ENCODE assay signal across 19 mouse cellular contexts in the genomic region with DNA sequence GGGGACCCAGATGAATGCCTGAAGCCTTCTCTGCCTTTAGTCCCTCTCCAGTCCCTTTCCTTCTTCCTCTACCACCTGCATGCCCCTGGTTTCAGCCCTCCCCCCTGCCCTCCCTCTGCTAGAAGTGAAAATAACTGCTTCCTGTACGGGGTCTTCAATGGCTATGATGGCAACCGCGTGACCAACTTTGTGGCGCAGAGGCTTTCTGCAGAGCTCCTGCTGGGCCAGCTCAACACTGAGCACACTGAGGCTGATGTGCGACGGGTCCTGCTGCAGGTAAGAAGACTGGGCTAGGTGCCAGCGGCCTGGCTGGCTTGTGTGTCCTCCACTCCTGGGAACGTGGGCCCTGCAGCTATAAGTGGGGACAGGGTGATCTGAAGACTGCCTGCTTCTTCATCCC. TPM values are rescaled to one million over a fixed set of nuclear protein-coding genes. Genes with fewer than 3 reads are reported as not detected.
DNase-seq lines count a peak whose midpoint lies in the region; ATAC-seq and TF ChIP-seq lines count a peak whose summit lies in the region.
"Had no signal": no experiment of that assay in that cellular context is flagged by ENCODE, and none has a peak within 500 bp of the region (broad histone marks: within the 10 kb centered on the region; RNA-seq: fewer than 3 reads in every experiment).

No protein-coding gene starts in this region.

- peaks cover 23% of the 10 kb centered on the region for H3K36me3 ChIP-seq in heart, embryonic 16.5 days (ENCODE audit: control insufficient read depth, insufficient read depth)
- H3K36me3 ChIP-seq in forebrain, embryonic 14.5 days (ENCODE audit: control insufficient read depth, insufficient read depth, low read length): peaks cover 62% of the 10 kb centered on the region
- peaks cover 32% of the 10 kb centered on the region for H3K36me3 ChIP-seq in midbrain, postnatal 0 days (ENCODE audit: insufficient read depth, low read length)

- 61% methylated on average over 8 of the region's 8 CpGs for WGBS in heart, embryonic 16.5 days
- 79% methylated on average over 8 of the region's 8 CpGs for WGBS in forebrain, embryonic 14.5 days
- 85% methylated on average over 8 of the region's 8 CpGs for WGBS in midbrain, postnatal 0 days

- no peak overlapping the region for H3K4me2 ChIP-seq in heart, embryonic 16.5 days (ENCODE audit: low read depth, low read length)
- no peak overlapping the region for H3K4me2 ChIP-seq in forebrain, embryonic 14.5 days (ENCODE audit: low read length)
- no peak overlapping the region for H3K4me2 ChIP-seq in midbrain, postnatal 0 days (ENCODE audit: low read depth, low read length, poor library complexity, severe bottlenecking)
- H3K4me2 ChIP-seq: forebrain, embryonic 12.5 days; neural tube, embryonic 13.5 days had no signal

- no peak overlapping the region; the same call in 1 of the 2 replicates for H3K27ac ChIP-seq in heart, embryonic 16.5 days (ENCODE audit: low read length)
- no peak overlapping the region for H3K27ac ChIP-seq in forebrain, embryonic 14.5 days (ENCODE audit: low read depth, low read length)
- no peak overlapping the region for H3K27ac ChIP-seq in midbrain, postnatal 0 days (ENCODE audit: low read depth, low read length)
- H3K27ac ChIP-seq: forebrain, embryonic 12.5 days; heart, embryonic 10.5 days; hindbrain, postnatal 0 days; neural tube, embryonic 13.5 days had no signal

- no peaks in the 10 kb centered on the region for H3K27me3 ChIP-seq in heart, embryonic 16.5 days (ENCODE audit: control insufficient read depth, insufficient read depth, low read length)
- no peaks in the 10 kb centered on the region for H3K27me3 ChIP-seq in forebrain, embryonic 14.5 days (replicated peaks; ENCODE audit: control insufficient read depth, insufficient read depth, low read length)
- no peaks in the 10 kb centered on the region for H3K27me3 ChIP-seq in midbrain, postnatal 0 days (ENCODE audit: insufficient read depth, low read length)
- H3K27me3 ChIP-seq: forebrain, embryonic 12.5 days; neural tube, embryonic 13.5 days had no signal

- no peaks in the 10 kb centered on the region for H3K9me3 ChIP-seq in heart, embryonic 16.5 days (replicated peaks; ENCODE audit: control insufficient read depth, low read length)
- H3K9me3 ChIP-seq in forebrain, embryonic 14.5 days (replicated peaks; ENCODE audit: control insufficient read depth, low read length): no peaks in the 10 kb centered on the region
- H3K9me3 ChIP-seq in midbrain, postnatal 0 days (ENCODE audit: low read length): no peaks in the 10 kb centered on the region
- H3K9me3 ChIP-seq: forebrain, embryonic 12.5 days; G1E; heart, embryonic 10.5 days; neural tube, embryonic 13.5 days had no signal

- H3K9ac ChIP-seq in heart, embryonic 16.5 days (ENCODE audit: low read length): 0 out of 2 replicates have a peak overlapping the region, but pooled peaks have one; percentile 3
- no peak overlapping the region for H3K9ac ChIP-seq in forebrain, embryonic 14.5 days (ENCODE audit: low read length)
- no peak overlapping the region for H3K9ac ChIP-seq in midbrain, postnatal 0 days (replicated peaks; ENCODE audit: low read length, poor library complexity, severe bottlenecking)
- H3K9ac ChIP-seq: forebrain, embryonic 12.5 days; liver, postnatal 0 days; neural tube, embryonic 13.5 days had no signal

- intact Hi-C loops in heart, postnatal 36 days (cut with DNase I): no loop called here

- peaks cover 30% of the 10 kb centered on the region for H3K4me1 ChIP-seq in heart, embryonic 16.5 days (ENCODE audit: control insufficient read depth, insufficient read depth, low read length)
- no peaks in the 10 kb centered on the region for H3K4me1 ChIP-seq in forebrain, embryonic 14.5 days (ENCODE audit: control insufficient read depth, insufficient read depth, low read length)
- no peaks in the 10 kb centered on the region for H3K4me1 ChIP-seq in midbrain, postnatal 0 days (ENCODE audit: insufficient read depth, low read length)
- H3K4me1 ChIP-seq: forebrain, embryonic 12.5 days had no signal

- no peak for ATAC-seq in CD4-positive, CD25-positive, alpha-beta regulatory T cell, adult 4 months
- no peak for ATAC-seq in heart, embryonic 16.5 days (replicated peaks; ENCODE audit: extremely low read depth, insufficient read depth, low FRiP score)
- no peak for ATAC-seq in forebrain, embryonic 14.5 days
- ATAC-seq in midbrain, postnatal 0 days (ENCODE audit: low FRiP score): no peak
- ATAC-seq: hindbrain, postnatal 0 days; intestine, postnatal 0 days; liver, postnatal 0 days had no signal

- TF ChIP-seq CTCF in midbrain, postnatal 0 days (IDR thresholded peaks at IDR 0.05): no peak

- H3K4me3 ChIP-seq in heart, embryonic 16.5 days (ENCODE audit: low read length): no peak overlapping the region
- H3K4me3 ChIP-seq in forebrain, embryonic 14.5 days (ENCODE audit: low read depth, low read length): no peak overlapping the region
- H3K4me3 ChIP-seq in midbrain, postnatal 0 days (ENCODE audit: low read depth, low read length): no peak overlapping the region
- H3K4me3 ChIP-seq: forebrain, embryonic 12.5 days; heart, embryonic 10.5 days; neural tube, embryonic 13.5 days had no signal

- DNase-seq in CD4-positive, CD25-positive, alpha-beta regulatory T cell, adult 2 months (ENCODE audit: low read depth, low spot score): peak; percentile 12
- no peak for DNase-seq in heart, postnatal 36 days
- DNase-seq in T-cell, adult 2 months (ENCODE audit: low spot score): peak; percentile 19
- peak; percentile 44 to 47 for DNase-seq in thymus, postnatal 10 days (ENCODE audit: low spot score in 2 of 2)
- no peak for DNase-seq in forebrain, embryonic 14.5 days (ENCODE audit: low spot score)
- DNase-seq in midbrain, postnatal 0 days (ENCODE audit: low spot score): no peak
- DNase-seq: adrenal gland, postnatal 14 days; gastrocnemius, postnatal 25 days; heart, postnatal 14 days; liver, postnatal 0 days; lung, postnatal 4 days had no signal

RNA-seq across cellular contexts. Expression of a gene that starts 15.6 kb away (rescaled TPM):
- polyA plus RNA-seq in CD4-positive, CD25-positive, alpha-beta regulatory T cell, adult 4 months (2017; shearing (Covaris generic)): 10 to 100 TPM; 12.0 to 39.6 TPM
- polyA plus RNA-seq in heart, embryonic 16.5 days (2015; fragmentation: Nextera tagmentation; extraction: Ambion mirVana): 29.9 and 33.4 TPM in 2 replicates
- total RNA-seq in heart, postnatal 36 days (2021): 10 to 100 TPM; 23.4 to 23.8 TPM
- polyA plus RNA-seq in forebrain, embryonic 14.5 days (2014; fragmentation: Nextera tagmentation; extraction: Ambion mirVana): 33.1 and 36.6 TPM in 2 replicates
- total RNA-seq in midbrain, postnatal 0 days (2014; rRNA removed): 43.5 and 58.5 TPM in 2 replicates
- polyA plus RNA-seq in midbrain, postnatal 0 days (2015; fragmentation: Nextera tagmentation; extraction: Ambion mirVana): 23.6 and 27.9 TPM in 2 replicates

RNA-seq across cellular contexts. Expression of a gene that starts 25.0 kb away (rescaled TPM):
- polyA plus RNA-seq in CD4-positive, CD25-positive, alpha-beta regulatory T cell, adult 4 months (2017; shearing (Covaris generic)): under 1 TPM in 1 of 2 experiments, not detected in 1; 0.13 TPM
- 1.3 and 1.5 TPM in 2 replicates for polyA plus RNA-seq in heart, embryonic 16.5 days (2015; fragmentation: Nextera tagmentation; extraction: Ambion mirVana)
- total RNA-seq in heart, postnatal 36 days (2021): 1 to 10 TPM; 1.3 to 1.7 TPM
- polyA plus RNA-seq in forebrain, embryonic 14.5 days (2014; fragmentation: Nextera tagmentation; extraction: Ambion mirVana): 11.7 and 12.5 TPM in 2 replicates
- total RNA-seq in midbrain, postnatal 0 days (2014; rRNA removed): 101 and 103 TPM in 2 replicates
- polyA plus RNA-seq in midbrain, postnatal 0 days (2015; fragmentation: Nextera tagmentation; extraction: Ambion mirVana): 13.3 and 14.4 TPM in 2 replicates
- total RNA-seq: G1E had no signal
- polyA plus RNA-seq: G1E had no signal

RNA-seq across cellular contexts. Expression of a gene that starts 56.9 kb away (rescaled TPM):
- 1,000 to 10,000 TPM; 3,782 to 4,433 TPM for polyA plus RNA-seq in CD4-positive, CD25-positive, alpha-beta regulatory T cell, adult 4 months (2017; shearing (Covaris generic))
- polyA plus RNA-seq in heart, embryonic 16.5 days (2015; fragmentation: Nextera tagmentation; extraction: Ambion mirVana): 606 and 610 TPM in 2 replicates
- 100 to 1,000 TPM; 163 to 164 TPM for total RNA-seq in heart, postnatal 36 days (2021)
- 768 and 902 TPM in 2 replicates for polyA plus RNA-seq in forebrain, embryonic 14.5 days (2014; fragmentation: Nextera tagmentation; extraction: Ambion mirVana)
- 511 and 632 TPM in 2 replicates for total RNA-seq in midbrain, postnatal 0 days (2014; rRNA removed)
- polyA plus RNA-seq in midbrain, postnatal 0 days (2015; fragmentation: Nextera tagmentation; extraction: Ambion mirVana): 500 and 515 TPM in 2 replicates

RNA-seq across cellular contexts. Expression of a gene that starts 57.4 kb away (rescaled TPM):
- under 1 TPM; 0.86 to 0.94 TPM for polyA plus RNA-seq in CD4-positive, CD25-positive, alpha-beta regulatory T cell, adult 4 months (2017; shearing (Covaris generic))
- 55.4 and 61.2 TPM in 2 replicates for polyA plus RNA-seq in heart, embryonic 16.5 days (2015; fragmentation: Nextera tagmentation; extraction: Ambion mirVana)
- 10 to 100 TPM; 81.8 to 90.5 TPM for total RNA-seq in heart, postnatal 36 days (2021)
- polyA plus RNA-seq in forebrain, embryonic 14.5 days (2014; fragmentation: Nextera tagmentation; extraction: Ambion mirVana): 28.8 and 30.1 TPM in 2 replicates
- 162 and 220 TPM in 2 replicates for total RNA-seq in midbrain, postnatal 0 days (2014; rRNA removed)
- polyA plus RNA-seq in midbrain, postnatal 0 days (2015; fragmentation: Nextera tagmentation; extraction: Ambion mirVana): 81.5 and 88.5 TPM in 2 replicates

Comparison
In these comparisons a context has a peak if more than half of its experiments do, and no peak if none do; other contexts are left out.
1. DNase-seq: peak in CD4-positive, CD25-positive, alpha-beta regulatory T cell, adult 2 months (single experiment), T-cell, adult 2 months (single experiment) and thymus, postnatal 10 days (2 of 2); none in heart, postnatal 36 days (0 of 2), forebrain, embryonic 14.5 days (single experiment) and midbrain, postnatal 0 days (single experiment).